Mouse (Mus musculus): ENCODE data around the gene Abtb2.

DNA sequence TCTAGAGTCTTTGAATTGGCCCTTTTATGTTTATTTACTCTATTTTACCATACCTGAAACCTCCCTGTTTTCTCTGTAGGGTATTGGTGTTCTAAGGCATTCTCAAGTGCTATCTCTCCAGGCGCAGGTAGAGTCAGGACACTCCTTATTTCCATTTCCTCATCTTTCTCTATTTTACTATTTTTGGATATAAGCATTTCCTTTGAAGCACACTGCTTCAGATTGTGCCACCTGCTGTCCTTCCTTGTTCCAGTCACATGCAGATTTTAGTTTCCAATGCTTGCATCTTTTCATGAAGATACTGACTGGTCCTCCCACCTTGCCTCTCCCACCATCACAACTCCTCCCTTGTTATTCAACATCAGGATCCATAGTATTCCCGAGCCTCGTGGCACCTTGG, 47.8 kb downstream of the Abtb2 start:
- no peak for TF ChIP-seq CTCF (IDR thresholded peaks at IDR 0.05)
- TF ChIP-seq POLR2A (IDR thresholded peaks at IDR 0.05; ENCODE audit: insufficient read depth, low read depth, low read length) = no peak
- no peak for TF ChIP-seq EP300 (IDR thresholded peaks at IDR 0.05; ENCODE audit: insufficient read depth, low read depth, low read length)
